Mouse (Mus musculus) ES-E14 (cell line): ENCODE data around the gene Vcan. TPM values are rescaled to one million over a fixed set of nuclear protein-coding genes. Genes with fewer than 3 reads are reported as not detected.

ENCODE experiments used
- DNase-seq: peaks from one replicate; pipeline ENCODE4 v3.0.0-alpha.2; 2013; ENCODE audit warnings: low read depth, low spot score
- H3K27ac ChIP-seq: 2 replicates; pipeline ENCODE4 v1.5.1; 2012; ENCODE audit warnings: low read depth, mild to moderate bottlenecking, low read length, moderate library complexity, mixed read lengths; ENCODE audit not compliant: poor library complexity, insufficient read depth, severe bottlenecking
- H3K36me3 ChIP-seq: 2 replicates; pipeline ENCODE4 v1.6.1; 2012; ENCODE audit warnings: mild to moderate bottlenecking, low read length, moderate library complexity, mixed read lengths; ENCODE audit not compliant: control insufficient read depth, poor library complexity, insufficient read depth, severe bottlenecking
- H3K4me1 ChIP-seq, 2 experiments: fragments of 150-350 bp in 1 of 2; sonication (generic) in 1 of 2; 2 replicates each; pipeline ENCODE4 v1.6.1; 2012; ENCODE audit warnings: low read length in 2 of 2, mild to moderate bottlenecking in 1 of 2, mixed read lengths in 1 of 2; ENCODE audit not compliant: control insufficient read depth in 2 of 2, insufficient read depth in 2 of 2, poor library complexity in 1 of 2
- H3K4me3 ChIP-seq, 2 experiments: fragments of 150-350 bp in 1 of 2; sonication (generic) in 1 of 2; 2 replicates each; pipeline ENCODE4 v1.5.1; 2012; ENCODE audit warnings: low read length in 2 of 2, low read depth in 1 of 2, mild to moderate bottlenecking in 1 of 2, mixed read lengths in 1 of 2; ENCODE audit not compliant: insufficient read depth in 1 of 2, poor library complexity in 1 of 2, severe bottlenecking in 1 of 2
- H3K9ac ChIP-seq: 2 replicates; pipeline ENCODE4 v1.6.1; 2012; ENCODE audit warnings: low read depth, mild to moderate bottlenecking, low read length, mixed read lengths; ENCODE audit not compliant: poor library complexity, insufficient read depth, severe bottlenecking
- H3K9me3 ChIP-seq: fragments of 150-350 bp; sonication (generic); 2 replicates; pipeline ENCODE4 v1.6.1; 2012; ENCODE audit warnings: low read depth, mild to moderate bottlenecking, low read length; ENCODE audit not compliant: control insufficient read depth, insufficient read depth
- CHD2 ChIP-seq: IDR thresholded peaks from 2 replicates; pipeline ENCODE4 v1.6.1; 2014; ENCODE audit warnings: mild to moderate bottlenecking, low read depth, low read length, inconsistent platforms
- HCFC1 ChIP-seq: IDR thresholded peaks from 2 replicates; pipeline ENCODE4 v1.6.1; 2012; ENCODE audit warnings: low read length, inconsistent platforms, borderline replicate concordance; ENCODE audit not compliant: insufficient read depth
- MAFK ChIP-seq: IDR thresholded peaks from 2 replicates; pipeline ENCODE4 v1.6.1; 2014; ENCODE audit warnings: mild to moderate bottlenecking, low read depth, low read length, inconsistent platforms; ENCODE audit not compliant: insufficient read depth
- ZC3H11A ChIP-seq: IDR thresholded peaks from 2 replicates; pipeline ENCODE4 v1.6.1; 2012; ENCODE audit warnings: low read depth, mild to moderate bottlenecking, inconsistent platforms, low read length, borderline replicate concordance
- ZNF384 ChIP-seq: IDR thresholded peaks from 2 replicates; pipeline ENCODE4 v1.6.1; 2012; ENCODE audit warnings: low read depth, low read length, inconsistent platforms
- in situ Hi-C, 2 experiments: fragments of 600-800 bp; cut with MboI; formaldehyde crosslinking; loops; one replicate each; pipeline ENCODE4 v1.15.1; 2025; ENCODE audit warnings: low sequenced_read_pairs in 2 of 2, inconsistent platforms in 1 of 2; ENCODE audit not compliant: unreplicated experiment in 2 of 2
- total RNA-seq: library from RNA; depleted of rRNA; stranded (reverse); fragments of 300-350 nt; gene quantifications from 2 replicates; pipeline ENCODE4 v1.2.3, GENCODE M21; 2012

The Vcan gene
- total RNA-seq, 1 experiment: 27.3 TPM

GRCm38 (mm10) chr13:89738275-89738674 lies 4.0 kb downstream of the Vcan start:
- Histone ChIP-seq H3K9me3 (no peaks in the 10 kb centered on the region), H3K27ac (no peak overlapping the region), H3K4me3 (no peak overlapping the region), H3K36me3 (no peaks in the 10 kb centered on the region), H3K9ac (no peak overlapping the region), H3K4me1 (peaks cover 0 to 4% of the 10 kb centered on the region in 2 experiments; a peak in 2 of 4 replicates)
- TF ChIP-seq CHD2: no peak
- no peak for TF ChIP-seq HCFC1
- TF ChIP-seq ZNF384: no peak
- no peak for TF ChIP-seq MAFK
- TF ChIP-seq ZC3H11A: no peak
- in situ Hi-C loops: no loop called here
- no peak for DNase-seq

- H3K36me3 ChIP-seq: no peaks in the 10 kb centered on the region
- TF ChIP-seq ZNF384: no peak
- TF ChIP-seq HCFC1: no peak
- no peak for TF ChIP-seq CHD2
- no peak for TF ChIP-seq MAFK
- TF ChIP-seq ZC3H11A: no peak
- peaks cover 0 to 1% of the 10 kb centered on the region in 2 experiments; a peak in 1 of 4 replicates for H3K4me1 ChIP-seq
- DNase-seq: no peak
- in situ Hi-C loops: no loop called here
- no peak overlapping the region for H3K27ac ChIP-seq
- H3K4me3 ChIP-seq: no peak overlapping the region
- no peak overlapping the region for H3K9ac ChIP-seq
- no peaks in the 10 kb centered on the region for H3K9me3 ChIP-seq
These were observed 7.2 kb downstream of the Vcan start for GRCm38 (mm10) chr13:89735111-89735510.

DNA sequence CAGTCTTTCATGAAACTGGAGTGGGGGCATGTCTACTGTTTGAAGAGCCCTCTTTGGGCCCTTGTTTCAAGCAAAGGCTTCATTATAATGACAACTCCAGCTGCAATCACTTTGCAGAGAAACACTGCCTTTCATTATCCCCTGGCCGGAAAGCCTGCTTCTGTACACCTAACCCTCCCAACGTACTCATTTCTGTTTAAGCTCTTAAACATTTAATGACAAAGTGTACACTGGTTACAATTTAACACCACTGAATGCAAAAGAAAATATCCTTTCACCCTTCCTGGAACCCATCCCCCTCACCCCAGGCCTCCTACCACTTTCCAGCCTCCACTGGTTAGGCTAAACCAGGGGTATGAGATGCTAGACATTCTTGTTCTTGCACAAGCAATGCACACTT lies 15.8 kb downstream of the Vcan start:
- no peaks in the 10 kb centered on the region for H3K36me3 ChIP-seq
- peak; percentile 6 for DNase-seq
- peaks cover 2 to 3% of the 10 kb centered on the region in 2 experiments; a peak in 2 of 4 replicates for H3K4me1 ChIP-seq
- no peaks in the 10 kb centered on the region for H3K9me3 ChIP-seq
- in situ Hi-C loops: no loop called here
- H3K9ac ChIP-seq: no peak overlapping the region
- no peak overlapping the region for H3K27ac ChIP-seq
- no peak overlapping the region for H3K4me3 ChIP-seq
- TF ChIP-seq ZC3H11A (no peak), CHD2 (no peak), MAFK (no peak), HCFC1 (no peak), ZNF384 (no peak)

- in situ Hi-C loops: no loop called here
These were observed 21.8 kb downstream of the Vcan start for GRCm38 (mm10) chr13:89720497-89720896.

More at GRCm38 (mm10) chr13:89720497-89720896, 21.8 kb downstream of the Vcan start:
- no peak overlapping the region for H3K9ac ChIP-seq
- H3K36me3 ChIP-seq: no peaks in the 10 kb centered on the region
- no peak for DNase-seq
- H3K9me3 ChIP-seq: no peaks in the 10 kb centered on the region
- no peak overlapping the region for H3K4me3 ChIP-seq
- TF ChIP-seq ZNF384 (no peak), HCFC1 (no peak), MAFK (no peak), CHD2 (no peak), ZC3H11A (no peak)
- no peak overlapping the region for H3K27ac ChIP-seq
- H3K4me1 ChIP-seq: no peaks in the 10 kb centered on the region
